Mouse (Mus musculus): Measurements from ENCODE around the gene Sptbn2.

Gene Sptbn2

DNA sequence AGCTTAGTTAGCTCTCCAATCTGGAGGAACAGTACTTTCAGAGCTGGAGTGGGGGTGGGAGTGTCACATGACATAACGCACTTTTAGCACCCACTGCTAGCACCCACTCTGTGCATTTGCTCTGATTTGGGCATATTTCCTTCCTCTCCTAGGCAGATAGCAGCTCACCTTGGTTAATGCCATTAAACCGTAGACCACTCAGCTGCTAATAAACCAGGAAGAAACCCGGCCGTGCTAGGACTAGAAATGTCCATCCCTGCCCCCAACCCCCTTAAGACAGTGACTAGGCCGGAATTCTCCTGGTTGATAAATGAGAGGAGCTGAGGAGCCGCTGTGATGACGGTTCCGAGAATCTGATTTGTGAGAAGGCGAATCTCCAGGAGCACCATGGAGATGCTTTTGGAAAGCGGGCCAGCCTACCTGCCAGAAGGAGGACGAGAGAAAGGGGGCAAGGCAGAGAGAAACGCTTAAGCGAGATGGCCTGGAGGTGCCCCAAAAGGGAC is at the start of gene Sptbn2:
Gene Sptbn2 (plus strand): TSS at position 70 of the 503 bp plus-strand sequence.
- no peak for DNase-seq

DNA sequence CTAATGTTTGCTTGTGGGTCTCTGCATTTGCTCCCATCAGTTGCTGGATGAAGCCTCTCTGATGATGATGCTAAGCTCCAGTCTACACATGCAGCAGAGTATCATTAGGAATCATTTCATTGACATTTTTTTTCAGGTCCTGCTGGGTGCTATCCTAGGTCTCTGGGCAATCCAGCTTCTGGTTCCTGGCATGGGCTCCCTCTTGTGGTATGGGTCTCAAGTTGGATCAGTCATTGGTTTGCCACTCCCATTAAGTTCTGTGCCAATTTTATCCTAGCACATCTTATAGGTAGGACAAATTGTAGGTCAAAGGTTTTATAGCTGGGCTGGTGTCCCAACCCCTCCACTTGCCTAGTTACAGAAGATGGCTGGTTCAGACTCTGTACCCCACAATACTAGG is 44.2 kb upstream of the Sptbn2 start:
- no peak for DNase-seq

DNA sequence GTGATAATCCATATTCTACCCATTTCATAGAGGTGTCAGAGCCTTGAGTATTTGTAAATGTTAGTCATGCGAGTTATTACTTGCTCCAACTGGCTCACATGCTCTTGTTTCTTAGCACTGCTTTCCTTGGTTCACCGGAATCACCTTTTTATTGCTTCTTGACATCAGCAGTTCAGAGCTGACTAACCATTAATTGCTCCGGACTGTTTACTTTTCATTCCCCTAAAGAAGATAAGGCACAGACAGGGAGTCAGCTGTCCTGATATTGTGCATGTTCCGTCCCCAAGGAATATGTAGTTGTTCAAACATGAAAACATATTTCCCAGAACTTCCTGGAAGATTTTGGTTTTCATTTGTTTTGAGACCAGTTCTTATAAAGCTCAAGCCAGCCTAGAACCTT is 40.2 kb upstream of the Sptbn2 start:
- peak; percentile 7 for DNase-seq

DNA sequence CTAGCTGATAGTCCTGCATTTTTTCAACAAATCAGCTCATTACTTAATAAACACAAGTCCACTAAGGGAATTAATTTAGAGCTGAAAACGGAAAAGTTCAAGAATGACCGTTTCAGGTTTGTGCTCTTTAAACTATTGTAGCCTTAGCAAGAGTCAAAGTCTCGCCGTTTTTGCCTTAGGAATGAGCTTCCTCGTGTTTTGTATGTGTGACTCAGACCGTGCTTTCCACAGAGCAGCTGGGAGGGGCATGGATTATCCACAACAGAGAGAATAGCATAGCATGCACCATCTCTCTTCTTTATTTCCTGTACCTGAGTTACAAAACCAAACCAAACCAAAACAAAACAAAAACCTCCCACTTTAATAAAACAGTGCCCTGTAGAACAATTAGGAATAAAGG is 38.6 kb upstream of the Sptbn2 start:
- no peak for DNase-seq

DNA sequence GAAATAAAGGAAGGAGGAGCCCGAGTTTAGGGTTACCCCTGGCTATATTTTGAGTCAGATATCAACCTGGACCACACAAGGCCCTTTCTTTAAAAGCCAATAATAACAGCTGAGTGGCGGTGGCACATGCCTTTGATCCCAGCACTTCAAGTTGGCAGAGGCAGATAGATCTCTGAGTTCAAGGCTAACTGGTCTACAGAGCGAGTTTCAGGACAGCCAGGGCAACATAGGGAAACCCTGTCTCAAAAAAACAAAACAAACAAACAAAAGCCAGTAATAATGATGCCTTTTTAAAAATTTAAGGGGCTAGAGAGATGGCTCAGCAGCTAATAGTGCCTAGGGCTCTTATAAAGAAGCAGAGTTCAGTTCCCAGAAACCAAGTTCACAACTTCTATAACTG is 16.6 kb upstream of the Sptbn2 start:
- no peak for DNase-seq

DNA sequence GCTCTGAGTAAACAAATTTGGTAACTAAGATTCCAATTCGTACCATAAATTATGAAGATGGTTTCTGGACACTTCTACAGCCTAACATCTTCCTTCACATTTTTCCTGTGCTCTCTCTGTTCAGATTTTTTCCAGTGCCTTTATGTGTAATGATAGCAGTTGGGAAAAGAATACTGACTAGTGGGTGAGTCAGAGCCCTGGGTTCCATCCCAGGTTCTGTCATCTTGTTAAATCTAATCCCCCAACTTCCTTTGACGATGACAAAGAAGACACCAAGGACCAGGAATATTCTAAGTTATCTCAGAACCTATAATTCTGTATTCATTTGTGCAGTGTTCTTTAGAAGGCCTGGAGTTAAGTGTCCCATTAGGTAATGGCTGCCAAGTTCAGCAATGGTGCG is 13.8 kb upstream of the Sptbn2 start:
- DNase-seq = no peak

DNA sequence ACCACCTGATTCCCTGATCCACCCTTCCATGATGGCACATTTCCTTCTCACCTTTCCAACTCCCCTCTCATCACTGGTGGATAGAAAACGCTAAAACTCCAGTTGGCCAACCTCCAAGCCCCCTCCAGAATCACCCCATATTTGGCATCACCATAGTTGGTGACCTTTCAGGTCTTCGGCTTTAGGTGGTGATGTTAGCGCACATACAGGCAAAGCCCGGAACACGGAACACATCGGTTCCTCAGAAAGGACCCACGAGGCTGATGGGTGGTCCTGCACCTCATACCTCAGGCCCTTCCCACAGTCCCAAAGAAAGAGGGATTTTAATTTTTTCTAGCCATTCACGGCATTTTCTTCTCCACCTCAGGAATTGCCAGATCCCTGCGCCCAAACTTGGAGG is 13.2 kb upstream of the Sptbn2 start:
- no peak for DNase-seq

DNA sequence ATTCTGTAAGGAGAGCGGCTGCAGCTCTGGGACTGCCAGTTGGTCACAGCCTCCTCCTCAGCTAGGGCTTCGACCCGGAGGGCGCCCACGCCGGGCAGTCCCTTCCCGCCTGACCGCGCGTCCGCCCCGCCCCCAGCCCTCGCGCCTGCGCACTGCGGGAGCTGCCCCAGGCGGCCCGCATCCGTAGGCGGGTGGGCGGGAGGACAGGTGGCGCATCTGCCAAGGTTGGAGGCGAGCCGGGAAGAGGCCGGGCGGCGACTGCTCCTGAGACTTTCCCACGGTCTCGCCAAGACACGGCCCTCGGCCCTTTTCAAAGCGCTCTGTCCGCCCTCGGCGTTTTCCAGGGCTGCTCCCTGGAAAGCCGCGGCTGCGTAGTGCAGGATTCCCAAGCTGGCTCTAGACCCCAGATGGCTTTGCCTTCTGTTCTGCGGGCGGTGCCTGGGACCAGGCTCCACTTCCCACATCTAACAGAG is 12.7 kb upstream of the Sptbn2 start, which contains the start of gene Gm960:
Gene Gm960 (minus strand): TSS at position 464 of the 473 bp plus-strand sequence.
- peak; percentile 54 for DNase-seq

DNA sequence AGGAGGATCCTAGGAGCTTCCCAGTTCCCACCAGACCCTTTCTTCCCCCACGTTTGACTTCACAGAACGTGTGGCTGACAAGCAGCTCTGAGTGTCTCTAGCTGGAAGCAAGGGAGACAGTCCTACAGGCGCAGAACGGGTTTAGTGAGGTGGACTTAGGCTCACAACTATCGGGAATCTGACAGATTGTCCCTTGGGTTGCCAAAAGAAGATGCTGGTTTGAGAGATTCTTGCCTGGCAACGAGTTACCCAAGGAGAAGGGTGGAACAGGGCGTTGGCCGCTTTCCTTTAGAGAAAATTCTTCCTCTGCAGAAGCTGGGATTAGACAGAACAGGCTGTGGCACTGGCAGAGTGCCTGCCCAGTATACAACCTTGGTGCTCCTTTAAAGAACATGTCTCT is 12.1 kb upstream of the Sptbn2 start:
- no peak for DNase-seq

DNA sequence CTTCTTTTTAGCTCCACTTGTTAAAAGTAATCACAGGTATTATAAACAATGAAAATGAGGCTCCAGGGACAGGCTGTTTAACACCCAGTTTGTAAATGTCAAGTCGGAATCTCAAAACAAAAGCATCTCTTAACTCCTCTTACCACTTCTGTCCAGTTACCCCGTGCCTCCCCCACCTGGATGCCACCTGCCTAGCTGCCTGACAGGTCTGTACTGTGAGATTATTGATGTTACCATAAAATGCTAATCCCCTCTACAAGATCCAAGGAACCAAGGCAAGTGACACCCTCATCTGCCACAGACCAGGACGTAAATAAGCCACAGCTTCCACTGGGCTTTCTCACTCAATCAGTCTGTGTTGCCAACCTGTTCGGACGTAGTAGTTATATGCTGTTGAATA is 11.1 kb upstream of the Sptbn2 start:
- no peak for DNase-seq

DNA sequence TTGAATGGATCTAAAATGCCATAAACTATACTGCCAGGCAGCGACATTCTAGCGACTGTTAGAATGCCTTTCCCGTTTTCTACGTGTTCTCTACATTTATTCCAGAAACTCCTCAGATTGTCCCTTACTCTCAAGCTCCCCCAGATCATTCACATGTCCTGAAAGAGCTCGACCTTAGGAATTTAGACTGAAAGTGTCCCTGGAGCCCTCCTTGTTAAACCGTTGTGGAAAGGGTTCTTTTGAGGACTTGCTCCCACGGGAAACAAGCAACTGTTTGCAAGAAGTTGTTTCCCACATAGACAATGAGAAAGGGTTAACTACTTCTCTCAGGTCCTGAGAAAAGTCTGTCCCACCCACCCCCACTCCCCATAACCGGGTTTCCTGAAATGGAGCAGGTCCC is 10.3 kb upstream of the Sptbn2 start:
- DNase-seq = no peak

DNA sequence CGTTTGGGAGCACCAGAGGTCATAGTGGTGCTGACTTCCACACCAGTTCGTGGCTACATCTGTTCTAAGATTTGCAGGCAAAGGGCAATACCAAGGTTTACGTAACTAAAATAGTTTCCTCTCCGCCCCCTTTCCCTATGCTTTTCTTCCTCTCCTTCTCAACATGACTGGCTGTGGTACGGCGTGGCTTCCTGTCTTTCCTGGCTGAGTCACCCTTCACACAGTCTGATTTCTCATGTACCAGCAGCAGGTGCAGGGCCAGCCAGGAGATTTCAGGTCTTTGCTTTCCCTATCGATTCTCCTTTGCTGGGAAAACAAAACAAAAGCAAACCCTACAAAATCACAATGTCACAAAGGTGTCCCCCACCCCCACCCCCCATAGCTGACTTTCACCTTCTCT is 9.7 kb upstream of the Sptbn2 start:
- DNase-seq = no peak

DNA sequence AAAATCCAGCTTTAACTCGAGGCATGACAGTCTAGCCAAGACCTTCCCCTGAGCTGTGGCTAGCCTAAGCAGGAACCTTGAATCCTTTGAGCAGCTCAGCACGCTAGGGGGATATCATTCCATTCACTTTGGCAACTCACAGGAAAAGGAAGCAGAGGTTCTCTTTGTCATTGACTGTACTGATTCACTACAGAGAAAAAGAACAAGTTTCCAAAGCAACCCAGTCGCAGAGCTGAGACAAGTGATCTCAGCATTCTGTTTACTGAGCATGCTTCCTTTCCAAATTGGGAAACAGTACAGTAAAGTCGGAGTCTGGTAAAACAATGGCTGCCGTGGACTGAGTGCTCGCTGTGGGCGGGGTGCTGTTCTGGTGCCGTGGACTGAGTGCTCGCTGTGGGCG is 2.2 kb upstream of the Sptbn2 start:
- DNase-seq = no peak

DNA sequence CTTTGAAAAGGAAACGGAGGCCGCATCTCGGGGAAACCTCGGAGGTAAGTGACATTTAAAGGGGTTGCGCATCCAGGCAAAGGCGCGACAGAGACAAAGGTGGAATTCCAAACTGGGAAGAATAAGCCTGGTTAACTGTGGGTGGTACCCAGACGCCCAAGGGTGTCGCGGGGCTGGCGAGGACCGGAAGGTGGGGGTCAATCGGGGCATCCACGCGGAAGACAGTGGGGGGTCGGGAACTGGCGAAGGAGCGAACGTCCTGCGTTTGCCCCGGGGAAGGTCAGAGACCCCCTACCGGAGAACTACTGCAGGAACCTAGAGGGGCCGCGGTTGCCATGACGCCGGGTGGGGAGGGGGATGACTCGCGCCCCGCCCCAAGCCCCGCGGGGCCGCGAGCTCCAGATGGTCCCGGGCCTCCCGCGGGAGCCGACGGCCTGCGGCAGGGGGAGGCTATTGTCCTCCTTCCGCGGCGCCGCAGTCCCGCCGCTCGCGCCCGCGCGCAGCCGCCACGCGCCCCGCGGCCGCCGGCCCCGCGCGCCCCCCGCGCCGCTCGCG is 711 bp downstream of the Sptbn2 start:
- DNase-seq = no peak

DNA sequence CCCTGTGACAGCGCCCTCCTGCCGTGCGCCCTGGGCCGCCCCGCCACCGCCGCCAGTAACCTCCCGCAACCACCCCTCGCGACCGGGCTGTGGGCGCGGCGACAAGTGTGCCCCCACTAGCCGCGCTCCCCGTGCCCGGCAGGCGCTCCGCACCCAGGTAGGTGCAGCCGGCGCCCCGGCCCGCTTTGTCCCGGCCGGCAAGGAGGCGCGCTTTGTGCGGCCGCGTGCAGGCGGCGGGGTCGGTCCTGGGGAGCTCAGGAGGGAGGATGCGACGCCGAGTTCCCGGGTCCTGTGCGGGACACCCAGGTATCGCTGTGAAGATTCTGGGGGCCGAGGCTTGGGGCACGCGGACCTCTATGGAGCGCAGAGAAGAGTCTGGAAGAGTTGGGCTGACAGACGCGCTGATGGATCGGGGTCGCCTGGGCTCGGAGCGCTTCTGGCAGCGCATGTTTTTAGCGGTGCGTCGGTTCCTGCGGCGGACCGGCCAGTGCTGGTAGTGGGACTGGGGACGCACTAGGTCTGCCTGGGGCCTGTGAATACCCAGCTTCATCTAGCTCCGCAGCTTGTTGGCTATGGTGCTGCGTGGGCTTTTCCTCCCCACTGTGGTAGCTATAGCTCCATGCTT is 1.3 kb downstream of the Sptbn2 start:
- no peak for DNase-seq

DNA sequence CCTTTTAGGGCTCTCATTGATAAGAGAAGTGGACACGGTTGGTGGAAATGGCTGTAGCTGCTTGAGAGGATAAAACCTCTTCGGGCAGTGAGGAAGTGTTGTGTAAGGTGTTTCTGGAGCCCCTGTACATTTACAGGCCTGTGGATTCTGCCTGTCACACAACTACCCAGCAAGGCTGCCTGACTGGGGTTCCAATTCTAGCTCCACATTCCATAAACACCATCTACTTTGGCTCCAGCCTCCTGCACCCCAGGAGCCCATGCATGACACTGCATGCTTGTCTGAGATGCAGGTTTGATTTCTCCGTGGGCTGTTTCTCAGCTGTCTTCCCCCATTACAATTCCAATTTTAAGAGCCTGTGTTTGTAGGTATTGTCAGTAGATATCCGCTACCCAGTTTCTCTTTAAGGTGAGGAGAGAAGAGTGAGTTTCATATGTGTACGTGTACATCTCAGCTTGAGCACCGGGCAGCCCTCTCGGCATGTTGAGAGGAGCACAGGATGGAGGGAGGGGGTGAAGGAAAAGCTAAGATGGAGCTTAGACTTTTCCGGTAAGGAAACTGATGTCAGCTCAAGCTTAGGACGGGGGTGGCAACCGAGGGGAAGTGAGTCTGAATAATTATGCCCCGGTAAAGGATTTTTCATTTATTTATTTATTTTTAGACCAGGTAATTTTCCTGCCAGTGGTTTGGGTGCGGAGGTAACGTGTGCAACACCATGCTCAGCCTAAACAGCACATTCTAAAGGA is 2.0 kb downstream of the Sptbn2 start:
- no peak for DNase-seq

DNA sequence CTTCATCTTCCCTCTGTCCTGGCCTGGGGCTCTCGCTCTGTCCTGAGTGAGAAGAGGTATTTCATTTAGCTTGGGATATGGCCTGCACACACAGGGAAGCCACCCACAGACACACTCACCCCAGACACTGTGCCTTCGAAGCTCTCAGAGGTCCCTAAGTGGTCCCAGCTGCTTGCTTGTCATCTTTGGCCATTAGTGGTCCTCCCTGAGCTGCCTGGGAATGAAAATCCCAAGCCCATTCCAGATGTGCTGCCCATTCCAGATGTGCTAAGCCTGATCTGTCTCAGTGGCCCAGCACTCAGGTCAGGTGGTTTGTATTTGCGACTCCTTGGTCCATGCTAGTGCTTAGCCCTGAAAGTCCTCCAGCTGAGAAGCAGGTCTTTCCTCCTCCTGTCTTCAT is 2.9 kb downstream of the Sptbn2 start:
- DNase-seq = no peak

DNA sequence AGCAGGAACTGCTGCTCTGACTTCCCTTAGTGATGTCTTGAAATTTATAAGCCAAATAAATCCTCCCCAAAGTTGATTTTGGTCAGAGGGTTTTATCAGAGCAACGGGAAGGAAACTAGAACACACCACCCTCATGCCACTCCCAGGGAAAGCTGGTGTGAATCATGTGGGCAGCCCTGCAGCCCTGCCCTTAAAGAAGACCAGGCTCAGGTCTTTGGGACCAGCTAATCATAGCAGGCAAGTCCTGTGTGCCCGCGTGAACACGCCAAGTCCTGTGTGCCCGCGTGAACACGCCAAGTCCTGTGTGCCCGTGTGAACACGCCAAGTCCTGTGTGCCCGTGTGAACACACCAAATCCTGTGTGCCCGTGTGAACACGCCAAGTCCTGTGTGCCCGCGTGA is 5.8 kb downstream of the Sptbn2 start:
- no peak for DNase-seq

DNA sequence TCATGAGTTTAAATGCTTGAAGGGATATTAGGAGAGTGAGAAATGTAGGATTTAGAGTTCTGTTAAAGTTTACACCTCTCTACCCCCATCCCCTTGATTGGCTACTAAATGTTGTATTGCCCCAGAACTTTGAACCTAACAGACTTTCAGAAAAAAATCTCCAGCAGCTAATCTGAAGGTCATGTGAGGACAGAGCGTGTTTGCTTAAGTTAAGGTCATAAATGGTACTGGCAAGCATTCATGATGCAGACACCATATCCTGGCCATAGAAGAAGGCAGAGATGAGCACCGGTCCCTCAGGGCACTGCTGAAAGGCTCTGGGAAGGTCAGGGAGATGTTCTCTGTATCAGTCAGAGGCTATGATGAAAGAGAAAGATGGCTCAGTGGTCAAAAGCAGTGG is 6.3 kb downstream of the Sptbn2 start:
- DNase-seq = no peak

DNA sequence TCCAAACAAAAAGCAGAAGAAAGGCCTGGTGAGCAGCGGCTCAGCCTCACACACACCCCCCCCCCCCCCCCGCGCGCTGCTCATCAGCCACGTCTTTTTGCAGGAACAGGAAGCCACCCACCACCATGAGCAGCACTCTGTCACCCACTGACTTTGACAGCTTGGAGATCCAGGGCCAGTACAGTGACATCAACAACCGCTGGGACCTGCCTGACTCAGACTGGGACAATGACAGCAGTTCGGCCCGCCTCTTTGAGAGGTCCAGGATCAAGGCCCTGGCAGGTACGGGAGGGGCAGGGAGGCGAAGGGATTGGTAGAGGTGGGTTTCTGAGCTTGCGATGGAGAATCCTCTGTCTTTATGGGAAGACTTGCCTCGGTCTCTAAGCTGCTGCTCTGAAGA is 7.7 kb downstream of the Sptbn2 start:
- DNase-seq = no peak

DNA sequence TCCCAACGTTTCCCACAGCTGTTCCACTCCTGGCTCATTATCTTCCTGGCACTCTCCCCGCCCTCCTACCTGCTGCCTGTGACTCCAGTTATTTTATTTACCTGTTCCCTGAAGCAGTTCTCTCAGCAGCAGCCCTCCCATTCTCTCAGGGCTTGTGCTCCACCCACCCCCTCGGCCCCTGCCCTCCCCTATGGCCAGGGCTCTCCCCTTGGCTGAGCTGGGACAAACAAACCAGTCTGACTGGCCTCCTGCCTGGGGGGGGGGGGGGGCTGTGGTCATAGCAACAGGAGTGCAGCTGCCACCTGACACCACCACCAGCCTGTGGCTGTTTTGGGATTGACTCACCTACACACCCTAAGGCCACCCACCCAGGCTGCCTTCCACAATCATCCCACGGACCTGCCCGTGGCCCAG is 8.4 kb downstream of the Sptbn2 start:
- DNase-seq = peak; percentile 85

DNA sequence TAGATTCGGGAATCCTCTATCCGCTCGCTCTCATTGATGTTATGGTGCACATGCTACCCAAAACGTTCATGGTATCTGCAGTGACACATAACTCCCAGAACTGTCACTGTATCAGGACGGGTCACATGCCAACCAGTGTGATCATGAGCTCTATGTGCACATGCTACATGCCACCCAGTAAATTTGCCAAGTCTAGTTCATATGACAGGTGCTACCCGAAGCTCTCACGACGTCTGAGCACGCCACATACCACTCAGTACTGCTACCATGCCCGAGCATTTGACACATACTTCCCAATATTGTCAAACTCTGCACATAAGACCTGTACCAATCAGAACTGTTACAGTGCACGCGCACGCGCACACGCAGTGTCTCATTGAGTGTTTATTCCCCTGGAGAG is 9.1 kb downstream of the Sptbn2 start:
- DNase-seq = no peak

DNA sequence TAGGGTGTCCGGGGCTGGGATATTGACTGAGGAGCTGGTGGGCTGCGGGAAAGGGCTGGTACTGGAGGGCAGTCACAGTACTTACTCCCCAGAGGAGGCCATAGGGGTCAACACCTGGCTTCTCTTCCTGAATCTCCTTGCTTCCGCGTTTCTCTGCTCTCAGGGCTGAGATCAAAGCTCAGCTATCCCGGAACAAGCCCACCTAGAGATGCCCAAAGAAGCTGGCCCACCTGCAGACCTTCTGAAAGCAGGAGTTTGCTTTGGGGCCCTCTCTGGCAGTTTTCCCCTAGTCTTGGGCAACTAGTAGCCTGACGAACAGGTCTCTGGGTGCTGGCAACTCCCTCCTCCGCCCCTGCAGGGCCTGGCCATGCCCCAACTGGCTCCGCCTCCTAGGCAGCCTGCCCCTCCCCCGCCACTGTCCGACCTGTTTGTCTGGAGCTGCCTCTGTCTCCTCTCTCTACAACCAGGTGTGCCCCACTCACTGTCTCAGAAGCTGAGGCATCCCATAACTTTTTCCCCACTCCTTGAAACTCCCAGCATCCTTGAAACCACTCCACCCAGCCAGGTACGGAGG is 9.8 kb downstream of the Sptbn2 start:
- DNase-seq = peak; percentile 89

DNA sequence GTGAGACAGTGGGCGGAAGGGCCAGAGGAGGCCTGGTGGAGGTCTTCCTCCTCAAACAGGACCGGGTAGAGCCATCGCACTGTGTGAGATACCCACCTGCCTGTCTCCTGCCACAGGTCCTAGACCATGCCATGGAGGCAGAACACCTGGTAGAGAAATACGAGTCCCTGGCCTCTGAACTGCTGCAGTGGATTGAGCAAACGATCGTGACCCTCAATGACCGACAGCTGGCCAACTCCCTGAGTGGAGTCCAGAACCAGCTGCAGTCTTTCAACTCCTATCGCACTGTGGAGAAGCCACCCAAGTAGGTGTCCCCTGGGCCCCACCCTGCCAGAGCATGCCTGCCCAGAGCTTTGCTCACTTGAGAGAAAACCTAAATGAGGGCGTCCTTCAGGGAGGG is 18.2 kb downstream of the Sptbn2 start:
- no peak for DNase-seq

All from kidney, adult 11 months (tissue).